11 mouse cellular contexts compared by ENCODE assay signal in the genomic region with DNA sequence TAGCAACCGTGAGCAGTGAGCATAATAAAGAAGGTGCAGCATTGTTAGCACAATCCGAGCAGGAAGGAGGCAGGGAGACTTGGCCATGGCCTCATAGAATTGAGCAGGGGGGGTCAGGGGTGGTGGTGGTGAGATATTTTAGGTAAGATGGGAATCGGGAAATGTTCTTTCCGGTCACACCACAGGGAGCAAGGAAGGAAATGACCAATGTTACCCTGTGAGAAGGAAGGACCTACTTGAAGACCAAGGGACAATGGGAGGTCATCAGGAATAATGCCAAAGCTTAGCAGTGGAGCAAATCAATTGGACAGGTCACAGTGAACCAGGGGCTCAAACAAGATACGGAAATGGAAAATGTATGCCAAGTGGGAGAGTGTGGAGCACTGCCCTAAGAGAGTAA.
A peak's percentile ranks its signal among the peaks of the same experiment; 100 is the strongest.
DNase-seq lines count a peak whose midpoint lies in the region; ATAC-seq and TF ChIP-seq lines count a peak whose summit lies in the region.
"Had no signal": no experiment of that assay in that cellular context is flagged by ENCODE, and none has a peak within 500 bp of the region (broad histone marks: within the 10 kb centered on the region; RNA-seq: fewer than 3 reads in every experiment).

No protein-coding gene starts in this region.

- no peaks in the 10 kb centered on the region for H3K27me3 ChIP-seq in embryonic facial prominence, embryonic 14.5 days (replicated peaks; ENCODE audit: control insufficient read depth, insufficient read depth, low read length)
- no peaks in the 10 kb centered on the region for H3K27me3 ChIP-seq in embryonic facial prominence, embryonic 10.5 days (replicated peaks; ENCODE audit: low read depth, poor library complexity, severe bottlenecking)
- H3K27me3 ChIP-seq in midbrain, postnatal 0 days (ENCODE audit: insufficient read depth, low read length): no peaks in the 10 kb centered on the region
- no peaks in the 10 kb centered on the region for H3K27me3 ChIP-seq in midbrain, embryonic 16.5 days (ENCODE audit: control insufficient read depth, insufficient read depth, low read depth, low read length)
- H3K27me3 ChIP-seq in forebrain, embryonic 14.5 days (replicated peaks; ENCODE audit: control insufficient read depth, insufficient read depth, low read length): no peaks in the 10 kb centered on the region
- H3K27me3 ChIP-seq: stomach, embryonic 15.5 days had no signal

- no peaks in the 10 kb centered on the region for H3K9me3 ChIP-seq in embryonic facial prominence, embryonic 14.5 days (ENCODE audit: control insufficient read depth, low read length)
- no peaks in the 10 kb centered on the region for H3K9me3 ChIP-seq in embryonic facial prominence, embryonic 10.5 days
- H3K9me3 ChIP-seq in midbrain, postnatal 0 days (ENCODE audit: low read length): no peaks in the 10 kb centered on the region
- no peaks in the 10 kb centered on the region for H3K9me3 ChIP-seq in midbrain, embryonic 16.5 days (replicated peaks; ENCODE audit: control insufficient read depth, low read length, poor library complexity, severe bottlenecking)
- H3K9me3 ChIP-seq in forebrain, embryonic 14.5 days (replicated peaks; ENCODE audit: control insufficient read depth, low read length): no peaks in the 10 kb centered on the region
- H3K9me3 ChIP-seq: stomach, embryonic 15.5 days had no signal

- DNase-seq in embryonic facial prominence, embryonic 14.5 days (ENCODE audit: low spot score): no peak
- DNase-seq in embryonic facial prominence, embryonic 10.5 days (ENCODE audit: low spot score): no peak
- no peak for DNase-seq in midbrain, postnatal 0 days (ENCODE audit: low spot score)
- peak; percentile 75 for DNase-seq in kidney, postnatal 14 days
- no peak for DNase-seq in frontal cortex, postnatal 25 days (ENCODE audit: low spot score in 2 of 2)
- no peak for DNase-seq in forebrain, embryonic 14.5 days (ENCODE audit: low spot score)
- DNase-seq: right cerebral cortex, postnatal 25 days had no signal

- no peak overlapping the region for H3K4me2 ChIP-seq in embryonic facial prominence, embryonic 14.5 days (ENCODE audit: low read depth, low read length)
- H3K4me2 ChIP-seq in midbrain, postnatal 0 days (ENCODE audit: low read depth, low read length, poor library complexity, severe bottlenecking): no peak overlapping the region
- H3K4me2 ChIP-seq in midbrain, embryonic 16.5 days (ENCODE audit: low read length): no peak overlapping the region
- no peak overlapping the region for H3K4me2 ChIP-seq in forebrain, embryonic 14.5 days (ENCODE audit: low read length)
- H3K4me2 ChIP-seq: stomach, embryonic 15.5 days had no signal

- no peak overlapping the region for H3K9ac ChIP-seq in embryonic facial prominence, embryonic 14.5 days (ENCODE audit: low read depth, low read length)
- no peak overlapping the region for H3K9ac ChIP-seq in midbrain, postnatal 0 days (replicated peaks; ENCODE audit: low read length, poor library complexity, severe bottlenecking)
- no peak overlapping the region for H3K9ac ChIP-seq in midbrain, embryonic 16.5 days (ENCODE audit: low read depth, low read length)
- no peak overlapping the region for H3K9ac ChIP-seq in forebrain, embryonic 14.5 days (ENCODE audit: low read length)
- H3K9ac ChIP-seq: stomach, embryonic 15.5 days had no signal

- ATAC-seq in embryonic facial prominence, embryonic 14.5 days (ENCODE audit: low read depth): no peak
- ATAC-seq in midbrain, postnatal 0 days (ENCODE audit: low FRiP score): no peak
- ATAC-seq in midbrain, embryonic 16.5 days: no peak
- no peak for ATAC-seq in granulocyte monocyte progenitor cell, adult 5-6 weeks (replicated peaks; ENCODE audit: poor library complexity, severe bottlenecking)
- ATAC-seq in forebrain, embryonic 14.5 days: no peak

- H3K4me3 ChIP-seq in embryonic facial prominence, embryonic 14.5 days (ENCODE audit: low read depth, low read length): no peak overlapping the region
- H3K4me3 ChIP-seq in embryonic facial prominence, embryonic 10.5 days: no peak overlapping the region
- H3K4me3 ChIP-seq in midbrain, postnatal 0 days (ENCODE audit: low read depth, low read length): no peak overlapping the region
- H3K4me3 ChIP-seq in midbrain, embryonic 16.5 days (ENCODE audit: low read depth, low read length): no peak overlapping the region
- no peak overlapping the region for H3K4me3 ChIP-seq in forebrain, embryonic 14.5 days (ENCODE audit: low read depth, low read length)
- H3K4me3 ChIP-seq: erythroblast, embryonic 14.5 days; stomach, embryonic 15.5 days had no signal

- peaks cover 16% of the 10 kb centered on the region; the same call in 1 of the 2 replicates for H3K36me3 ChIP-seq in embryonic facial prominence, embryonic 14.5 days (ENCODE audit: control insufficient read depth, insufficient read depth, low read length)
- peaks cover 28% of the 10 kb centered on the region for H3K36me3 ChIP-seq in embryonic facial prominence, embryonic 10.5 days (replicated peaks)
- H3K36me3 ChIP-seq in midbrain, postnatal 0 days (ENCODE audit: insufficient read depth, low read length): no peaks in the 10 kb centered on the region
- H3K36me3 ChIP-seq in midbrain, embryonic 16.5 days (ENCODE audit: control insufficient read depth, insufficient read depth, low read length): no peaks in the 10 kb centered on the region
- no peaks in the 10 kb centered on the region for H3K36me3 ChIP-seq in forebrain, embryonic 14.5 days (ENCODE audit: control insufficient read depth, insufficient read depth, low read length)

- H3K27ac ChIP-seq in embryonic facial prominence, embryonic 14.5 days (replicated peaks; ENCODE audit: low read depth, low read length): 0 out of 2 replicates have a peak overlapping the region, but pooled peaks have one; percentile 4
- no peak overlapping the region for H3K27ac ChIP-seq in embryonic facial prominence, embryonic 10.5 days (replicated peaks)
- peak overlapping the region; percentile 12; the same call in 1 of the 2 replicates for H3K27ac ChIP-seq in midbrain, postnatal 0 days (ENCODE audit: low read depth, low read length)
- no peak overlapping the region for H3K27ac ChIP-seq in midbrain, embryonic 16.5 days (ENCODE audit: low read length)
- no peak overlapping the region for H3K27ac ChIP-seq in forebrain, embryonic 14.5 days (ENCODE audit: low read depth, low read length)
- H3K27ac ChIP-seq: stomach, embryonic 15.5 days had no signal

- H3K4me1 ChIP-seq in embryonic facial prominence, embryonic 14.5 days (ENCODE audit: control insufficient read depth, insufficient read depth, low read length): peaks cover 37% of the 10 kb centered on the region
- H3K4me1 ChIP-seq in embryonic facial prominence, embryonic 10.5 days: peaks cover 27% of the 10 kb centered on the region
- peaks cover 4% of the 10 kb centered on the region; the same call in 1 of the 2 replicates for H3K4me1 ChIP-seq in midbrain, postnatal 0 days (ENCODE audit: insufficient read depth, low read length)
- peaks cover 4% of the 10 kb centered on the region; the same call in 1 of the 2 replicates for H3K4me1 ChIP-seq in midbrain, embryonic 16.5 days (ENCODE audit: control insufficient read depth, insufficient read depth, low read length)
- H3K4me1 ChIP-seq in forebrain, embryonic 14.5 days (ENCODE audit: control insufficient read depth, insufficient read depth, low read length): no peaks in the 10 kb centered on the region

- 81% methylated on average over 5 of the region's 5 CpGs for WGBS in embryonic facial prominence, embryonic 14.5 days
- WGBS in embryonic facial prominence, embryonic 10.5 days: 83% methylated on average over 5 of the region's 5 CpGs
- whole genome bisulfite sequencing in midbrain, postnatal 0 days: 42% methylated on average over 5 of the region's 5 CpGs
- WGBS in midbrain, embryonic 16.5 days: 55% methylated on average over 5 of the region's 5 CpGs
- 78% methylated on average over 5 of the region's 5 CpGs for WGBS in forebrain, embryonic 14.5 days

- no peak for TF ChIP-seq CTCF in midbrain, postnatal 0 days (IDR thresholded peaks at IDR 0.05)

Comparison
In these comparisons a context has a peak if more than half of its experiments do, and no peak if none do; other contexts are left out.
1. H3K27ac ChIP-seq: peak in embryonic facial prominence, embryonic 14.5 days (single experiment) and midbrain, postnatal 0 days (single experiment); none in embryonic facial prominence, embryonic 10.5 days (single experiment), midbrain, embryonic 16.5 days (single experiment) and forebrain, embryonic 14.5 days (single experiment).